Mouse (Mus musculus) adrenal gland, postnatal 0 days (tissue): Measurements from ENCODE around the gene Uap1l1. TPM values are rescaled to one million over a fixed set of nuclear protein-coding genes. Genes with fewer than 3 reads are reported as not detected.

Experiments used
- polyA plus RNA-seq: library from polyadenylated mRNA; unstranded; fragments of >200 nt; fragmentation: Nextera tagmentation; extraction: Ambion mirVana; gene quantifications from 2 replicates; pipeline ENCODE4 v1.2.1, GENCODE M21; 2015

The Uap1l1 gene
- 40.5 and 44.9 TPM in 2 replicates for polyA plus RNA-seq

GRCm38 (mm10) chr2:25365091-25365761, at the start of gene Uap1l1:
Gene Uap1l1, minus strand, starts transcription at chr2:25365682.

DNA sequence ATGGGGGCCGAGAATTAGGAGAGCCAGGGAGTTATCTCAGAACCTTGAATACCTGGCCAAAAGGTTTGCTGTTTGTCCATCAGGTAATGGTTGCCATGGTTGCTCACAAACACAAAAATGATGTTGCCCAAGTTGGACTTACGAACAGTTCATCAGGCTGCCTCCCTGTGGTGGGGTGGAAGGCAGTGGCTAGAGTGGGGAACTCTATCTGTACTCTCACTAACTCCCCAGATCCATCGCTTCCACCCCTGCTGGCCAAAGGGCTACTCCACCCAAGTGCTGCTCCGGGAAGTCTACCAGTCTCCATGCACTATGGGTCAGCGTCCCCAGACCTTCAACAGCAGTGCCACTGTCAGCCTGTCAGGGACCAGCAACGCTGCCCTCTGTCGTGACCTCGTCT, 33.6 kb upstream of the Uap1l1 start, which contains the start of gene Npdc1:
TSS of gene Npdc1 (plus strand) at position 301 of the 400 bp plus-strand sequence.

DNA sequence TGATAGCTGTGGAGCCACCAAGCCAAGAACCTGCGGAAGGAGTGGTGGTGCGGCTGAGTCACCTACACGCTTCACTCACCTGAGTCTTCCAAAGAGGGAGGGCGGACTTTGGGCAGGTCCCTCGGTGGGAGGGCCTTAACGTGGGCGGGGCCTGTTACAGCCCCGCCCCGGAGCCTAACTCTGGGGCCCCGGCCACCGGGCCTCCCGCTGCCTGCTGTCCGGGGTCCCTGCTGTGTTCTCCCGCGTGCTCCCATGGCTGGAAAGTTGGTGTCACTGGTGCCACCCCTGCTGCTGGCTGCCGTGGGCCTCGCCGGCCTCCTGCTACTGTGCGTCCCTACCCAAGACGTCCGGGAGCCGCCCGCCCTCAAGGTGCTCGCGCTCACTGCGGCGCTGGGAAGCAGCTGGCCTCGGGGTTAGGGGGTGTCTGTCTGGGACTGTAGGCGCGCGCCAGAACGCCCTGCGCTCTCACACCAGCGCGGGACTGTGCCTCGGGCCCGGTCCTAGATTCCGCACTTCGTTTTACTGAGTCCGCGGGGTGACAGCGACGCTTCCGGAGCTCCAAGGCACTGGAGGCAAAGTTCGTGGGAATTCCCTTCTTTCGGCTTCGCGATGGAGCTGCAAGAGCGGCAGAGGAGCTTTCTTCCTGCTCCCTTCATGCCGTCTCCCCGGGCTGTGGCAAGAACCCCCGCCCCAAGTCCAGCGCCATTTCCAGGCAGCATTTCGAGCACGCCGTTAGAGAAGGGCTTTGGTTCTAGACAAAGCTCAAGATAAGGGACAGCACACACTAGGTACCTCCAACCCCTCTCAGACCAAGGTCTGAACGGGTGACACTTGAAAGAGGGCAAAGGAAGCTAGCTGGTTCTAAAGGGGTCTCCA, 30.5 kb upstream of the Uap1l1 start, which contains the start of gene Entpd2:
TSS of gene Entpd2 (plus strand) at position 154 of the 876 bp plus-strand sequence.

GRCm38 (mm10) chr2:25371764-25372643, 6.5 kb upstream of the Uap1l1 start, which contains the start of gene Sapcd2:
Gene Sapcd2, plus strand, starts transcription at chr2:25372321.

GRCm38 (mm10) chr2:25356208-25357079, 9.0 kb downstream of the Uap1l1 start, which contains the start of gene Dpp7:
Gene Dpp7, minus strand, starts transcription at chr2:25356359.

GRCm38 (mm10) chr2:25332286-25333160, 33.0 kb downstream of the Uap1l1 start, which contains the start of gene Man1b1:
Gene Man1b1, plus strand, starts transcription at chr2:25332338.

GRCm38 (mm10) chr2:25318971-25319773, 46.3 kb downstream of the Uap1l1 start, which contains the start of gene Grin1:
Gene Grin1, minus strand, starts transcription at chr2:25319187.

Other genes starting within 250 kb of the Uap1l1 start
- gene Nrarp, start 184.9 kb downstream of the Uap1l1 start, polyA plus RNA-seq, result 5.6 and 6.7 TPM in 2 replicates
- gene Tor4a, start 168.8 kb downstream of the Uap1l1 start, polyA plus RNA-seq, result 14.6 and 20.3 TPM in 2 replicates
- gene Nelfb, start 154.2 kb downstream of the Uap1l1 start, polyA plus RNA-seq, result 47.4 and 61.9 TPM in 2 replicates
- not detected in 2 replicates for gene Stpg3, start 151.0 kb downstream of the Uap1l1 start, polyA plus RNA-seq
- 0.12 and 0.58 TPM in 2 replicates for gene Fam166a, start 146.9 kb downstream of the Uap1l1 start, polyA plus RNA-seq
- gene Tubb4b, start 141.0 kb downstream of the Uap1l1 start, polyA plus RNA-seq, result 217 and 219 TPM in 2 replicates
- gene Slc34a3, start 131.3 kb downstream of the Uap1l1 start, polyA plus RNA-seq, result 0.47 TPM in 1 of 2 replicates, not detected in the other
- gene Rnf224, start 128.9 kb downstream of the Uap1l1 start, polyA plus RNA-seq, result not detected in 2 replicates
- gene Rnf208, start 123.4 kb downstream of the Uap1l1 start, polyA plus RNA-seq, result 12.9 and 25.4 TPM in 2 replicates
- gene Cysrt1, start 123.2 kb downstream of the Uap1l1 start, polyA plus RNA-seq, result 1.8 TPM in 1 of 2 replicates, not detected in the other
- gene AL732309.1, start 118.8 kb downstream of the Uap1l1 start, polyA plus RNA-seq, result 2.5 and 2.8 TPM in 2 replicates
- 61.5 and 81.2 TPM in 2 replicates for gene Tmem203, start 110.2 kb downstream of the Uap1l1 start, polyA plus RNA-seq
- gene Tprn, start 103.1 kb downstream of the Uap1l1 start, polyA plus RNA-seq, result 5.6 and 7.3 TPM in 2 replicates
- gene Ssna1, start 93.2 kb downstream of the Uap1l1 start, polyA plus RNA-seq, result 157 and 205 TPM in 2 replicates
- 61.4 and 81.5 TPM in 2 replicates for gene Anapc2, start 93.2 kb downstream of the Uap1l1 start, polyA plus RNA-seq
- gene Tmem210, start 77.5 kb downstream of the Uap1l1 start, polyA plus RNA-seq, result not detected in 2 replicates
- gene Lrrc26, start 75.8 kb downstream of the Uap1l1 start, polyA plus RNA-seq, result 0.11 TPM in 1 of 2 replicates, not detected in the other
- gene Grin1, start 46.5 kb downstream of the Uap1l1 start, polyA plus RNA-seq, result 4.9 and 7.5 TPM in 2 replicates
- 47.2 and 52.7 TPM in 2 replicates for gene Man1b1, start 33.3 kb downstream of the Uap1l1 start, polyA plus RNA-seq
- 30.8 and 45.6 TPM in 2 replicates for gene Dpp7, start 9.3 kb downstream of the Uap1l1 start, polyA plus RNA-seq
- gene Sapcd2, start 6.6 kb upstream of the Uap1l1 start, polyA plus RNA-seq, result 8.1 and 10.7 TPM in 2 replicates
- 13.6 and 20.3 TPM in 2 replicates for gene Entpd2, start 30.2 kb upstream of the Uap1l1 start, polyA plus RNA-seq
- gene Npdc1, start 33.7 kb upstream of the Uap1l1 start, polyA plus RNA-seq, result 93.9 and 115 TPM in 2 replicates
- gene Fut7, start 57.6 kb upstream of the Uap1l1 start, polyA plus RNA-seq, result 0.14 and 0.22 TPM in 2 replicates
- 4.9 and 6.6 TPM in 2 replicates for gene Abca2, start 63.0 kb upstream of the Uap1l1 start, polyA plus RNA-seq
- gene Clic3, start 91.2 kb upstream of the Uap1l1 start, polyA plus RNA-seq, result 6.1 and 6.2 TPM in 2 replicates
- 53.8 and 58.8 TPM in 2 replicates for gene Paxx, start 95.4 kb upstream of the Uap1l1 start, polyA plus RNA-seq
- gene Ptgds, start 104.4 kb upstream of the Uap1l1 start, polyA plus RNA-seq, result 8.3 and 9.6 TPM in 2 replicates
- not detected in 2 replicates for gene Lcn12, start 128.2 kb upstream of the Uap1l1 start, polyA plus RNA-seq
- gene Fbxw5, start 135.1 kb upstream of the Uap1l1 start, polyA plus RNA-seq, result 52.9 and 75.8 TPM in 2 replicates
- gene C8g, start 136.0 kb upstream of the Uap1l1 start, polyA plus RNA-seq, result 6.4 and 7.1 TPM in 2 replicates
- gene Traf2, start 181.3 kb upstream of the Uap1l1 start, polyA plus RNA-seq, result 15.4 and 20.6 TPM in 2 replicates
- 273 and 345 TPM in 2 replicates for gene Edf1, start 192.2 kb upstream of the Uap1l1 start, polyA plus RNA-seq
- 1.3 and 2.6 TPM in 2 replicates for gene Mamdc4, start 209.2 kb upstream of the Uap1l1 start, polyA plus RNA-seq
- gene Phpt1, start 209.5 kb upstream of the Uap1l1 start, polyA plus RNA-seq, result 140 and 158 TPM in 2 replicates
- 1.3 and 2.1 TPM in 2 replicates for gene Ajm1, start 216.1 kb upstream of the Uap1l1 start, polyA plus RNA-seq
- gene Rabl6, start 242.8 kb upstream of the Uap1l1 start, polyA plus RNA-seq, result 42.6 and 68.2 TPM in 2 replicates